Comparison of ENCODE assay signal across 9 mouse cellular contexts in genomic region chr17:12792422-12793206, GRCm38 (mm10). TPM values are rescaled to one million over a fixed set of nuclear protein-coding genes. Genes with fewer than 3 reads are reported as not detected.
DNase-seq lines count a peak whose midpoint lies in the region; ATAC-seq and TF ChIP-seq lines count a peak whose summit lies in the region.
"Had no signal": no experiment of that assay in that cellular context is flagged by ENCODE, and none has a peak within 500 bp of the region (broad histone marks: within the 10 kb centered on the region; RNA-seq: fewer than 3 reads in every experiment).

No protein-coding gene starts in this region.

- 59% methylated on average over 11 of the region's 11 CpGs for WGBS in kidney, postnatal 0 days

- peaks cover 29% of the 10 kb centered on the region for H3K4me1 ChIP-seq in kidney, postnatal 0 days (replicated peaks; ENCODE audit: insufficient read depth, low read length)

- no peaks in the 10 kb centered on the region for H3K27me3 ChIP-seq in kidney, postnatal 0 days (ENCODE audit: insufficient read depth, low read length)
- H3K27me3 ChIP-seq: Patski had no signal

- H3K4me3 ChIP-seq in left cerebral cortex, adult 2 months, result no peak overlapping the region
- H3K4me3 ChIP-seq in kidney, postnatal 0 days (replicated peaks; ENCODE audit: low read depth, low read length), result no peak overlapping the region

- intact Hi-C loops in left cerebral cortex, postnatal 4 days (cut with DNase I), result no loop called here
- intact Hi-C loops in left cerebral cortex, adult 2 months (cut with DNase I), result loop anchor here (10.0 kb wide), 1 partner anchor 202 kb away; the partner anchor contains the start of gene Wtap

- no peak overlapping the region for H3K9ac ChIP-seq in kidney, postnatal 0 days (ENCODE audit: low read depth, low read length)

- no peak overlapping the region for H3K4me2 ChIP-seq in kidney, postnatal 0 days (ENCODE audit: low read length)

- no peaks in the 10 kb centered on the region for H3K9me3 ChIP-seq in kidney, postnatal 0 days (replicated peaks; ENCODE audit: low read length)

- H3K27ac ChIP-seq in left cerebral cortex, adult 2 months, result no peak overlapping the region
- peak overlapping the region; percentile 1 for H3K27ac ChIP-seq in kidney, postnatal 0 days

- TF ChIP-seq CTCF in left cerebral cortex, adult 2 months (IDR thresholded peaks at IDR 0.05), result no peak
- no peak for TF ChIP-seq CTCF in kidney, postnatal 0 days (IDR thresholded peaks at IDR 0.05; ENCODE audit: low read depth)

- ATAC-seq in kidney, postnatal 0 days (replicated peaks; ENCODE audit: low FRiP score, low read depth), result peak; percentile 84
- ATAC-seq: Patski had no signal

- no peaks in the 10 kb centered on the region for H3K36me3 ChIP-seq in kidney, postnatal 0 days (ENCODE audit: insufficient read depth, low read length)

- peak; percentile 32 for DNase-seq in left cerebral cortex, postnatal 4 days
- DNase-seq in left cerebral cortex, adult 2 months (ENCODE audit: extremely low spot score in 1 of 2, low spot score in 2 of 2), result no peak
- DNase-seq in heart, adult 8-10 months (ENCODE audit: low spot score), result peak; percentile 87
- peak; percentile 24 for DNase-seq in kidney, postnatal 0 days (ENCODE audit: low spot score)
- peak; percentile 80 for DNase-seq in lung, postnatal 14 days
- DNase-seq in thymus, postnatal 14 days, result no peak
- no peak for DNase-seq in thymus, postnatal 4 days
- DNase-seq in natural killer cell, adult 2 months (ENCODE audit: low spot score in 2 of 2), result no peak

RNA-seq across cellular contexts. Expression of gene Igf2r, which starts 23.1 kb away (rescaled TPM):
- 10 to 100 TPM; 33.2 to 35.2 TPM for total RNA-seq in left cerebral cortex, postnatal 4 days (2021)
- total RNA-seq in left cerebral cortex, adult 2 months (2021), result 10 to 100 TPM; 29.1 to 29.3 TPM
- 100 to 1,000 TPM; 103 to 124 (median 118) TPM for total RNA-seq in heart, adult 8-10 months (2022)
- 16.1 and 16.7 TPM in 2 replicates for polyA plus RNA-seq in kidney, postnatal 0 days (2015; fragmentation: Nextera tagmentation; extraction: Ambion mirVana)

Comparison
In these comparisons a context has a peak if more than half of its experiments do, and no peak if none do; other contexts are left out.
1. DNase-seq: peak in left cerebral cortex, postnatal 4 days (single experiment), heart, adult 8-10 months (single experiment), kidney, postnatal 0 days (single experiment) and lung, postnatal 14 days (single experiment); none in left cerebral cortex, adult 2 months (0 of 2), thymus, postnatal 14 days (single experiment), thymus, postnatal 4 days (single experiment) and natural killer cell, adult 2 months (0 of 2).